Mouse (Mus musculus) cerebellum, adult 2 months (tissue): ENCODE data around the gene Rab20.

Experiments used
- CTCF ChIP-seq: fragments of 200-500 bp; IDR thresholded peaks from 2 replicates; pipeline ENCODE4 v1.5.1; 2011; ENCODE audit warnings: low read depth, mild to moderate bottlenecking, control low read depth, low read length, moderate library complexity, borderline replicate concordance; ENCODE audit not compliant: insufficient read depth
- POLR2A ChIP-seq: fragments of 200-500 bp; IDR thresholded peaks from 2 replicates; pipeline ENCODE4 v1.6.1; 2011; ENCODE audit warnings: low read length, control low read depth, borderline replicate concordance; ENCODE audit not compliant: insufficient read depth

- TF ChIP-seq POLR2A (no peak), CTCF (no peak)
These were observed 39.0 kb upstream of the Rab20 start for GRCm38 (mm10) chr8:11517366-11518055.
